Mouse (Mus musculus) kidney, adult 2 months (tissue): Measurements from ENCODE around the gene Mfsd11. TPM values are rescaled to one million over a fixed set of nuclear protein-coding genes. Genes with fewer than 3 reads are reported as not detected.
"Not testable (repeated sequence)": the region's sequence is repeated elsewhere in the genome, so short reads cannot be mapped to it uniquely, and the experiment has no call there.

Experiments
- DNase-seq: peaks from one replicate; pipeline ENCODE4 v3.0.0; 2021
- H3K27ac ChIP-seq: fragments of 200-500 bp; 2 replicates; pipeline ENCODE4 v1.5.1; 2012; ENCODE audit warnings: low read depth, low read length, control low read depth, inconsistent platforms; ENCODE audit not compliant: insufficient read depth
- H3K27me3 ChIP-seq: fragments of 200-500 bp; replicated peaks from 2 replicates; pipeline ENCODE4 v1.6.1; 2012; ENCODE audit warnings: mild to moderate bottlenecking, moderate library complexity, low read length, inconsistent platforms; ENCODE audit not compliant: control insufficient read depth, insufficient read depth
- H3K36me3 ChIP-seq: fragments of 200-500 bp; 2 replicates; pipeline ENCODE4 v1.6.1; 2012; ENCODE audit warnings: mild to moderate bottlenecking, moderate library complexity, low read length, inconsistent platforms; ENCODE audit not compliant: control insufficient read depth, insufficient read depth
- H3K4me1 ChIP-seq: fragments of 200-500 bp; 2 replicates; pipeline ENCODE4 v1.6.1; 2011; ENCODE audit warnings: low read length; ENCODE audit not compliant: control insufficient read depth, insufficient read depth
- H3K4me3 ChIP-seq: fragments of 200-500 bp; 2 replicates; pipeline ENCODE4 v1.5.1; 2011; ENCODE audit warnings: mild to moderate bottlenecking, low read depth, low read length, control low read depth; ENCODE audit not compliant: insufficient read depth
- CTCF ChIP-seq: fragments of 200-500 bp; conservative IDR thresholded peaks from 2 replicates; pipeline ENCODE4 v1.5.1; 2011; ENCODE audit warnings: low read depth, mild to moderate bottlenecking, control low read depth, low read length, moderate library complexity, mixed read lengths; ENCODE audit not compliant: insufficient read depth, insufficient read length
- POLR2A ChIP-seq: fragments of 200-500 bp; IDR thresholded peaks from one replicate; pipeline ENCODE4 v1.6.1; 2011; ENCODE audit warnings: low read depth, low read length, control low read depth
- WGBS: fragments of 180-500 bp; shearing (Covaris S2); methylation state at CpG from one replicate; pipeline ENCODE4 v1.1.7; 2018; 5-methylcytosine and 5-hydroxymethylcytosine counted together
- polyA plus RNA-seq: library from polyadenylated mRNA; depleted of rRNA; stranded (reverse); fragments of >200 nt; gene quantifications from 2 replicates; pipeline ENCODE4 v1.2.3, GENCODE M21; 2012

Mfsd11 gene
- polyA plus RNA-seq, 1 experiment: 44.9 TPM

DNA sequence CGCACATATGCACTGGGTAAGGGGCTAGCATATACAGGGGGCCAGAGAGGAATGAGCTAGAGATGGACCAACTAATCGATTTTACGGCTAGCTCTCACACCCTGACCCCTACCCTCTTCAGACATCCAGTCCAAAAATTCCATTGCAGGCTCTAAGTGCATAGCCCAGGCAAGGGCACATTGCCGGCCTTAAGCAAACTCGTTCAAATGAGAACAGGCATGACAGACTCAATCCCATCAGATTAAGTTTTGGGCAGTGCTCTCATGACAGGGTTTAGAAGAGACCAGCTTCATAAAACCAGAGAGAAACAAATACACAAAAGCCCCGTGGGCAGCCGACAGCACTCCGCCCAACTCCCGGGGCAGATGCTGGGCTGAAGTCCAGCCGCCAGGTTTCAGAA, 30.0 kb upstream of the Mfsd11 start:
- no peak for TF ChIP-seq POLR2A
- no peak for TF ChIP-seq CTCF
- peaks cover 10% of the 10 kb centered on the region; the same call in 1 of the 2 replicates for H3K4me1 ChIP-seq
- H3K36me3 ChIP-seq: no peaks in the 10 kb centered on the region
- no peak overlapping the region for H3K4me3 ChIP-seq
- H3K27me3 ChIP-seq: no peaks in the 10 kb centered on the region
- WGBS: 69% methylated on average over 10 of the region's 10 CpGs
- no peak overlapping the region for H3K27ac ChIP-seq
- DNase-seq: no peak

- Histone ChIP-seq H3K36me3 (no peaks in the 10 kb centered on the region), H3K4me3 (no peak overlapping the region), H3K27ac (no peak overlapping the region), H3K4me1 (peaks cover 10% of the 10 kb centered on the region; the same call in 1 of the 2 replicates), H3K27me3 (no peaks in the 10 kb centered on the region)
- WGBS: 95% methylated on average over 10 of the region's 10 CpGs
- no peak for DNase-seq
- TF ChIP-seq POLR2A (no peak), CTCF (no peak)
Measured at GRCm38 (mm10) chr11:116822626-116823025, 29.6 kb upstream of the Mfsd11 start.

DNA sequence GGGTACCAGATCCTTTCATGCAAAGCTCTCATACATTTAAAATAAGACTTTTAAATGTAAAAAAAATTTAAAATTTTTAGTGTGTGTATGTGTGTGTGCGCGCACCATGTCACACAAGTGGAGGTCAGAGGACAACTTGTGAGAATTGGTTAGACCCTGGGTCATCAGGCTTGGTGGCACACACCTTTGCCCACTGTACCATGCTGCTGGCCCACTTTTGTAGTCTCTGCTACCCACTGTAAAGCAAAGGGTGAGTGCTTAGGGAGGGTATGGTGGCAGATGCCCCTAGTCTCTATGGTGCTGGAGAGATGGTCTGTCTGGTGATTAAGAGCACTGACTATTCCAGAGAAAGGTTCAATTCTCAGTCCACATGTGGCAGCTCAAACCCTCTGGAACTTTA, 29.0 kb upstream of the Mfsd11 start:
- Histone ChIP-seq H3K4me3 (no peak overlapping the region), H3K4me1 (peaks cover 13% of the 10 kb centered on the region), H3K27ac (no peak overlapping the region), H3K27me3 (no peaks in the 10 kb centered on the region), H3K36me3 (no peaks in the 10 kb centered on the region)
- TF ChIP-seq POLR2A (no peak), CTCF (no peak)
- DNase-seq: no peak
- 99% methylated on average over 2 of the region's 2 CpGs for WGBS

GRCm38 (mm10) chr11:116823885-116824284, 28.4 kb upstream of the Mfsd11 start:
- H3K27ac ChIP-seq, H3K4me3 ChIP-seq, DNase-seq, H3K36me3 ChIP-seq, H3K27me3 ChIP-seq: not testable (repeated sequence)
- 96% methylated on average over 10 of the region's 10 CpGs for WGBS
- H3K4me1 ChIP-seq: peaks cover 15% of the 10 kb centered on the region

GRCm38 (mm10) chr11:116825230-116825629, 27.0 kb upstream of the Mfsd11 start:
- Histone ChIP-seq H3K36me3 (no peaks in the 10 kb centered on the region), H3K4me3 (no peak overlapping the region), H3K27me3 (no peaks in the 10 kb centered on the region), H3K4me1 (peaks cover 15% of the 10 kb centered on the region), H3K27ac (peak overlapping the region; percentile 29; the same call in 1 of the 2 replicates)
- WGBS: 65% methylated on average over 5 of the region's 5 CpGs
- no peak for TF ChIP-seq POLR2A
- TF ChIP-seq CTCF: no peak
- DNase-seq: no peak

DNA sequence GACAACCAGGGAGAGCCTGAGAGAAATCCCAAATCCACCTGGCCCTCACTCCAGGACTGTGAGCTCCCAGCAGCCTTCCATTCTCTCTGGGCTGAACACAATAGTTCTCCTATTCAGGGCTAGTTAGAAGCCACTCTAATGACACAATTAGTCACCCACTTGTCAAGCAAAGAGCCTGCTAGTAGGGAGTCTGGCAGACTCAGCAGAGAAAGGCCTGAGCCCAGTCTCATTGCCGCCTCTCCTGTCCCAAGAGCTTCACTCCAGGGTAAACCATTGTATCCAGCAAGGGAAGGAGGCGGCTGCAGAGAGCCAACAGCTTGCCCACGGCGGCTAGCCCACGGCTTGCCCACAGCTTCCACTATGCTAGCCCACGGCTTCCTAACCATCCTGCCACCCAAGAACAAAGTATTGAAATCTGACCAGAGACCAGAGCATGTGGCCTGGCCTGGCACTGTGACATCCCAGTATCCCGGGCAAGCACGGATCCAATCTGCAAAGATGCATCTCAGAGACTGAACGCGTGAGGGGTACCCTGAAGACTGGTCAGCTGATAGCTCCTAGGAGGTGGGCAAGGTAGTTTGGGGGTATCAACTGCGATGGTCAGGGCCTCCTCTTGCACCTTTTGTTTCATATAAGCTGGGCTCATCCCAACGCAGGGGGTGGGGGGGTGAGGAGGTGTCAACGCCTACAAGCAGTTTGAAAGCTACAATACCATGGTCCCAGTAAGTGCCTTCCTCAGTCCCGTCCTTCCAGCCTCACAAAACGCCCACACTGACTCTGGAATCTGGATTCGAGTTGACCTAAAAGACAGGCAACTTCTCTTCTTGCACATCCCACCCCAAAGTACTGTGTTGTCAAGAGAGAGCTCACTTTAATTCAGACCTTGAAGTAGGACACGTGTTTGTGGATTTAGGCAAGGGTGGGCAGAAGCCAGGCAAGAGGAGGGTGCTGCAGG, 25.4 kb upstream of the Mfsd11 start:
- WGBS: 66% methylated on average over 17 of the region's 17 CpGs

GRCm38 (mm10) chr11:116827534-116828165, 24.6 kb upstream of the Mfsd11 start, which contains the start of gene Mxra7:
Mxra7 (minus strand) TSS chr11:116828046.
- Histone ChIP-seq H3K36me3 (no peaks in the 10 kb centered on the region), H3K27ac (peak within 1 kb of the TSS; percentile 43; the same call in 1 of the 2 replicates), H3K4me3 (peak within 1 kb of the TSS; percentile 62), H3K4me1 (peaks cover 12% of the 10 kb centered on the region), H3K27me3 (no peaks in the 10 kb centered on the region)
- WGBS: 4% methylated on average over 71 of the region's 71 CpGs
- DNase-seq: peak; percentile 84
- TF ChIP-seq CTCF (no peak), POLR2A (no peak)

More for the DNA sequence above, 25.4 kb upstream of the Mfsd11 start:
- no peaks in the 10 kb centered on the region for H3K27me3 ChIP-seq
- peaks cover 12% of the 10 kb centered on the region for H3K4me1 ChIP-seq
- DNase-seq: no peak
- H3K27ac ChIP-seq: no peak overlapping the region
- TF ChIP-seq POLR2A (no peak), CTCF (no peak)
- H3K4me3 ChIP-seq: peak overlapping the region; percentile 62
- no peaks in the 10 kb centered on the region for H3K36me3 ChIP-seq
